Mouse (Mus musculus) E14TG2a.4 (cell line): ENCODE data around the gene Il17rd.

Experiments used
- CTCF ChIP-seq: conservative IDR thresholded peaks from 2 replicates; pipeline ENCODE4 v1.5.1; 2014; ENCODE audit warnings: low read length
- NANOG ChIP-seq: IDR thresholded peaks from 2 replicates; pipeline ENCODE4 v1.6.1; 2014; ENCODE audit warnings: borderline replicate concordance, low read length, mixed read lengths
- POU5F1 ChIP-seq: IDR thresholded peaks from 2 replicates; pipeline ENCODE4 v1.6.1; 2014; ENCODE audit warnings: low read length, borderline replicate concordance

GRCm38 (mm10) chr14:27150011-27150640 is 111.4 kb downstream of the Il17rd start:
- TF ChIP-seq CTCF (no peak), NANOG (no peak), POU5F1 (no peak)
